Mouse (Mus musculus): Measurements from ENCODE around the gene Cnpy3.

DNA sequence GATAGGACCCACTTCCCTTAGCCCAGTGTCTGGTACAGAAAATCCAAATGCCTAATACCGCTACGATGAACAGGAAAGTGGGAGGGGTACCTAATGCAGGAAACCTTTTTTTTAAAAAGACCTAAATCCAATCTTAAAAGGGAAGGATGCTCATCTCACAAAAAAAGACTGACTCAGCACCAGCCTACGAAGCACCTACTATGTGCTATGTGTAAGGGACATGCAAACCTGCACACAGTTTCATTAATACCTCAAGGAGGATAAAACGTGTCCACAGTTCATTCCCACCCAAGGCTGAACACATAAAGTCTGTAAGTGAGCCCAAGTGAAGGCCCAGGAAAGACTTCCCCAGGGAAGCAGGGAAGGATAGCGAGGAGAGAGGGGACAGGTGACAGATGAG is 49.5 kb downstream of the Cnpy3 start:
- TF ChIP-seq CTCF (IDR thresholded peaks at IDR 0.05; ENCODE audit: control insufficient read depth, insufficient read depth, insufficient read length), result no peak
- TF ChIP-seq MAX (IDR thresholded peaks at IDR 0.05), result no peak
- no peak for TF ChIP-seq USF1 (IDR thresholded peaks at IDR 0.05; ENCODE audit: low read depth)
- no peak for TF ChIP-seq MYOG (IDR thresholded peaks at IDR 0.05; ENCODE audit: control insufficient read depth, extremely low read depth, insufficient read length)
- TF ChIP-seq MYOD1 (IDR thresholded peaks at IDR 0.05; ENCODE audit: control insufficient read depth, insufficient read length, low read depth), result no peak
- no peak for TF ChIP-seq CEBPB (IDR thresholded peaks at IDR 0.05; ENCODE audit: low read depth)

Measured in C2C12 (cell line).